Mouse (Mus musculus): ENCODE measurements around the gene Mybl2. TPM values are rescaled to one million over a fixed set of nuclear protein-coding genes. Genes with fewer than 3 reads are reported as not detected.
"Not testable (repeated sequence)": the region's sequence is repeated elsewhere in the genome, so short reads cannot be mapped to it uniquely, and the experiment has no call there.

The Mybl2 gene
- polyA plus RNA-seq, 1 experiment from 2014 or later: 11.1 TPM

DNA sequence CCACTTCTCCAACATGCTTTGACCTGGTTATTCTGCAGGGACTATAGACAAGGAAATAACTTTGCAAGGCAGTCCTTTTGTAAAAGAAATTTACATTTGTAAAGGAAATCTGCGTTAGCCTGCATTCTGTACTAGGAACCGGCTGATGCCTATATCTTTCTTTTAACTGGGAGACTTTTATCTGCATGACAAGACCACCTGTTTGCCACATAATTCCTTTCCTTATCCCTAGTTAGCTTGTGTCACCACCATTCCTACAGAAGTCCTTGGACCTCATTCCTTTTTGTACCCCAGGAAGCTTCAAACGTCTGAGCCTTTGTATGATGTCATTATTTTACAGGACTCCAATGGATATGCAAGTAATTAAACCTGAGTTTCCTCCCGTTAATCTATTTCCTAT lies 1.7 kb upstream of the Mybl2 start:
- ChIA-PET CTCF (no interaction called here), POLR2A (no interaction called here)
- in situ Hi-C loops (cut with MboI; ENCODE audit: low pct_unique_long_range_greater_than_20kb): no loop called here

DNA sequence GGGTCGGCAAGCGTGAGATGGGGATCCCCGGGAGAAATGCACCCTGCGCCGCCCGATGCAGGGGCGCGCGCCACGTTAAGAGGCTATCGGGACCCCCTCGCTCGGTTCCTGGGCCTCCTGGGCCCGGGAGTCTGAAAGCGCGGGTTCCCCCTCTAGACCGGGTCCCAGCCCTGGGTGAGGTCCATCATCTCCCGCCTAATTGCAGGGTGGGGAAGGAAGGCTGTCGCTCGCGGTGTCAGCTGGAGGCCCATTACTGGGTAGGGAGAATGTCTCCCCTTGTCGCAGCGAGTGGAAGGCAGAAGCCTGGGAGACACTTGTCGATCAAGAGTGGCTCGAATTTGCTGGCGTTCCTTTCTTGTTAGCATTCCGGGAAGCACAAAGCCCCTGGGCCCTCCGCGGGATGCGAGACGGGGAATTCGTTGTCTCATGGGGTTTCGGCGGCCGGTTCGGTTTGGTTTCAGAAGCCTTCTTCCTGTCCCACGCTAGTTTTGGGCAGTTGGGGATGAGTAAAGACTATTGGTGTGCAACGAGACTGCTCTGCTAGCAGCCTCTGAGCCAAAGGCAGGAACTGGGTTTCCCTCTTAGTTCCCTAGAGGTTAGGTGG lies 506 bp downstream of the Mybl2 start:
- no peaks in the 10 kb centered on the region for H3K27me3 ChIP-seq
- in situ Hi-C loops (cut with MboI; ENCODE audit: low pct_unique_long_range_greater_than_20kb): no loop called here
- DNase-seq (ENCODE audit: low read depth, low spot score) (no peak), ATAC-seq (peak; percentile 24)
- ChIA-PET CTCF (no interaction called here), POLR2A (no interaction called here)
- TF ChIP-seq CTCF (IDR thresholded peaks at IDR 0.05): no peak

More for the DNA sequence above, 1.7 kb upstream of the Mybl2 start:
- ATAC-seq (no peak), DNase-seq (ENCODE audit: low read depth, low spot score) (no peak)
- TF ChIP-seq CTCF (IDR thresholded peaks at IDR 0.05): no peak
- H3K27me3 ChIP-seq: no peaks in the 10 kb centered on the region

DNA sequence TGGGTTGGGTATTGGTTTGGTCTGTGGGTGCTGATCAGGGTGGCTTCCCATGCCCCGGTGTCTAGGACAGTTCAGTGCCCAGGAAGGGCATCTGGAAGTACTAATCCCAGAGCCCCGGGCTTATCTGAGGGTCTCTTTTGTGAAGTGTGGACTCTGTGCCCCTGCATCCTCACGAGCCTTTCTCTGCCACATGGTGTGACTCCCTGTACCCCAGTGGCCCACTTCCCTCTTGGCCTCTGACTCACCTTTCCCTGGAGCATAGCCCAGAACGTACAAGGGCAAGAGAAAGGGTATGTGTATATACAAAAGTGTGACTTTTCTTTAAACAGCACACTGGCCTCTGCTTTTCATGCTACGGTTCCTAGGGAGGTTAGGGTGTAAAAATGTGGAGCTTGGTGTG lies 1.2 kb downstream of the Mybl2 start:
- no peak for DNase-seq (ENCODE audit: low read depth, low spot score)
- ChIA-PET CTCF (no interaction called here), POLR2A (no interaction called here)
- H3K27me3 ChIP-seq: no peaks in the 10 kb centered on the region
- in situ Hi-C loops (cut with MboI; ENCODE audit: low pct_unique_long_range_greater_than_20kb): no loop called here
- TF ChIP-seq CTCF (IDR thresholded peaks at IDR 0.05): no peak
- ATAC-seq: peak; percentile 1

DNA sequence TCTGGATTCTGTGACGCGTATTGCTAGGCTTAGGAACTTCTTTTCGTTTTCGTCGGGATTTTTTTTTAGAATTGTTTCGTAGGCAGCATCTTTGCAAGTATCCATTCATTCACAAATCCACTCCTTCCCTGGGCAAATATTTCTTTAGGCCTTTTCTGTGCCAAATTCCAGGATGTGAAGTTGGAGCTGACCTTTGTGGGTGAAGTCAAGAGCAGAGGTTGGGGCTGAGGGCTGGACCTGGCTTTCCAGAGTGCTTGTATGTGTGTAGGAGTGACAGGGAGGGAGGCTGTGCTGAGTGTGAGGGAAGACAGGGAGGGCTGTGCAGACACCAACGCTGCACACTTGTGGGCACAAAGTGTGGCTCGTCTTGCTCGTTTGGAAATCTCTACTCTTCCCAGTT lies 2.1 kb downstream of the Mybl2 start:
- ChIA-PET POLR2A (no interaction called here), CTCF (no interaction called here)
- TF ChIP-seq CTCF (IDR thresholded peaks at IDR 0.05): no peak
- ATAC-seq: no peak
- in situ Hi-C loops (cut with MboI; ENCODE audit: low pct_unique_long_range_greater_than_20kb): no loop called here
- H3K27me3 ChIP-seq: no peaks in the 10 kb centered on the region
- DNase-seq (ENCODE audit: low read depth, low spot score): no peak

DNA sequence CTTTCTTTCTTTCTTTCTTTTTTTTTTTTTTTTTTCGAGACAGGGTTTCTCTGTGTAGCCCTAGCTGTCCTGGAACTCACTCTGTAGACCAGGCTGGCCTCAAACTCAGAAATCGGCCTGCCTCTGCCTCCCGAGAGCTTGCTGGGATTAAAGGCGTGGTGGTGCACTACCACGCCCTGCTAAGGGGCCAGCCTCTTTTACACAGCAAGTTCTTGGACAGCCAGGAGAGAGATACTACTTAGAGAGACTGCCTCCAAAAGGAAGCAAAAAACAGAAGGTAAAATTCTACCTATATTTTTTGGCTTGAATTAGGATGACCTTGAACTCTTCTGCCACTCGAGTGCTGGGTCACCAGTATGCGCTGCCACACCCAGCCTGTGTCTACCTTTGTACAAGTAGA lies 4.5 kb downstream of the Mybl2 start:
- H3K27me3 ChIP-seq; CTCF ChIA-PET; ATAC-seq; DNase-seq (ENCODE audit: low read depth, low spot score); POLR2A ChIA-PET; in situ Hi-C loops (cut with MboI; ENCODE audit: low pct_unique_long_range_greater_than_20kb): not testable (repeated sequence)

DNA sequence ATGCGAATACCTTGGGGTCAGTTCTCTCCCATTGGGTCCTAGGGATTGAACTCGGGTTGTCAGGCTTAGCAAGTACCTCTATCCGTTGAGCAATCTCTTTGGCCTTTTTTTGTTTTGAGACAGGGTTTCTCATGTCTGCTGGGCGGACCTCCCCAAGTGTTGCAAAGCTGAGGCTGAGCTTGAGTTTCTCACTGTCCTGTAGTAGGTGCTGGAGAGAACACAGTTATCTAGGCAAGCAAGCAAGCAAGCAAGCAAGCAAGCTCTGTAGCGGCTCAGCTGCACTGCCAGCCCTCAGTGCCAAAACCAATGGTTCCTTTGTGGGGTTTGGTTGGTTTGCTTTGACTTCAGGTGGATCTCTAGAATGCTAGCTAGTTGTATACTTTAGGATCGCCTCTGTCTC lies 6.1 kb downstream of the Mybl2 start:
- ATAC-seq (no peak), DNase-seq (ENCODE audit: low read depth, low spot score) (no peak)
- CTCF ChIA-PET: interaction anchor here (1.1 to 1.3 kb wide), 2 partner anchors 25 to 29 kb away, joined by 3 to 4 read pairs; no protein-coding TSS in a partner anchor
- no peaks in the 10 kb centered on the region for H3K27me3 ChIP-seq
- POLR2A ChIA-PET: no interaction called here
- no peak for TF ChIP-seq CTCF (IDR thresholded peaks at IDR 0.05)
- in situ Hi-C loops (cut with MboI; ENCODE audit: low pct_unique_long_range_greater_than_20kb): no loop called here

DNA sequence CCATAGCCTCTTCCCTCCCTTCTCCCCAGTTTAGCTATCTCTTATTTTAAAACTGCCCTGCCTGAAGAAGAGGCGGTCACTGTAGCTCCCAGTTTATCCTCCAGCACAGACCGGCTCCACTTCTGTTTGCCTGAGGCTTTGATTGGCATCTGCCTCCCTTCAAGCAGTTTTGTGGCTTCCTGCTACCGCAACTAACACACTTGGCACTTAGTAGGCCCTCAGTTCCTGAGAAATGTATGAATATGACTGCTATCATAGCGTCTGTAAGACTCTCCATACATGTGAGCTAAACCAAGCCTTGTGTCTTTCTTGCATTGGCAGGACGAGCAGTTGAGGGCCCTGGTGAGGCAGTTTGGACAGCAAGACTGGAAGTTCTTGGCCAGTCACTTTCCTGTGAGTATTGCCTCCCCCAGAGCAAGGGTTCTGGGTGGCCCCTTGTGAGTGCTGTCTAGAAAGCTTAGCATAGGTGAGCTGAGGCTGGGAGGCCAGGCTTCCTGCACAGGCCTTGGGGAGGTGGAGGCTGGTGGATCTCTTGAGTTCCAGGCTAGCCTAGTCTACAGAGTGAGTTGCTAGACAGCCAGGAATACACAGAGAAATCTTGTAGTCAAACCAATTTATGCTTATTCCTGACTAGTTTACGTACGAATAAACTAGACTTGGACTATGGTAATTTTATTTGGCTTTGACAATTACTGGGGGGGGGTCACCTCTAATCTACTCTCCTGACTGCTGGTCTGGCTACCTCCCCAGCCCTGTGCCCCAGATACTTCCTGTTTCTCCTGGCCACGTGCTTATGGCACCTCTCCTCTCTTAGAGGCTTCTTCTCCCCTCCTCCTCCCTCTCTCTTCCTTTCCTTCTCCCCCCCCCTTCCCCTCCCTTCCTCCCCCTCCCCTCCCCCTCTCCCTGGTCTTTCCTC lies 7.0 kb downstream of the Mybl2 start:
- DNase-seq (ENCODE audit: low read depth, low spot score) (no peak), ATAC-seq (no peak)
- in situ Hi-C loops (cut with MboI; ENCODE audit: low pct_unique_long_range_greater_than_20kb): no loop called here
- ChIA-PET CTCF (interaction anchor here (1.1 to 1.5 kb wide), 3 partner anchors 19 to 28 kb away, joined by 3 to 4 read pairs (median 3); no protein-coding TSS in a partner anchor), POLR2A (no interaction called here)
- TF ChIP-seq CTCF (IDR thresholded peaks at IDR 0.05): no peak
- no peaks in the 10 kb centered on the region for H3K27me3 ChIP-seq

DNA sequence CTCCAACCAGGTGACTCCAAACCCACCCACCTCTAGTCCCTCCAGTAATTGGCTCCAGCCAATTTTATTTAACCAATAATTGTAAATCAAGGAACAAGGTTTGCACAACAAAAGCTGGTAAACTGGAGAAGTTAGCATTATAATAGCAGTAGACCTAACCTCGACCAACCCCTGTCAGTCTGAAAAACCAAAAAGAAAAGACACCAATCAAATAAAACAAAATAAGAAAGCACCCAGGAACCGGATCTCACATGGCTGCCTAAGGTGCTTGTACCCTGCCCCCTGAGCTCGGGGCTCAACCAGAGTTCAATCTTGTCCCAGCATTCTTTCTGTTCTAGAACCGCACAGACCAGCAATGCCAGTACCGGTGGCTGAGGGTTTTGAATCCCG lies 7.6 kb downstream of the Mybl2 start:
- ChIA-PET CTCF (interaction anchor here (1.5 kb wide), 1 partner anchor 18 kb away, joined by 3 read pairs; no protein-coding TSS in a partner anchor), POLR2A (no interaction called here)
- ATAC-seq: no peak
- no peak for DNase-seq (ENCODE audit: low read depth, low spot score)
- in situ Hi-C loops (cut with MboI; ENCODE audit: low pct_unique_long_range_greater_than_20kb): no loop called here
- no peaks in the 10 kb centered on the region for H3K27me3 ChIP-seq
- TF ChIP-seq CTCF (IDR thresholded peaks at IDR 0.05): no peak

DNA sequence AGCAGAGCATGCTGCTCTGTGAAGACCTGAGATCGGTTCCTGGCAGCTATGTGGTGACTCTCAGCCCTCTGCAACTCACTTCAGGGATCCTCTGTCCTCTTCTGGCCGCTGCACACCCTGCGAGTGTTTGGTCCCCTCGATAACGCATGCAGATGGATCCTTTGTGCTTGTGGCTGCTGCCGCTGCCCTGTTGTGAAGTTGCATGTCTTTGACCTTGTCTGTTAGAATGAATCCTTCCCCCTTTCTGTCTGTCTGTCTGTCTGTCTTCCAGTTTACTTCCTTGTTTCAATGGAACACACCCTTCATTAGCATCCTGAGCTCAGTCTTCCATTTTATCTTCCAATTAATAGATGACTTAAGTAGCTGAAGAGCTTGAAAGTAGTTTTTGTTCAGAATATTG lies 11.8 kb downstream of the Mybl2 start:
- no peaks in the 10 kb centered on the region for H3K27me3 ChIP-seq
- TF ChIP-seq CTCF (IDR thresholded peaks at IDR 0.05): no peak
- POLR2A ChIA-PET: no interaction called here
- no peak for DNase-seq (ENCODE audit: low read depth, low spot score)
- CTCF ChIA-PET: interaction anchor here (0.8 to 1.0 kb wide), 2 partner anchors 24 to 27 kb away, joined by 3 read pairs; no protein-coding TSS in a partner anchor
- in situ Hi-C loops (cut with MboI; ENCODE audit: low pct_unique_long_range_greater_than_20kb): no loop called here
- ATAC-seq: no peak

DNA sequence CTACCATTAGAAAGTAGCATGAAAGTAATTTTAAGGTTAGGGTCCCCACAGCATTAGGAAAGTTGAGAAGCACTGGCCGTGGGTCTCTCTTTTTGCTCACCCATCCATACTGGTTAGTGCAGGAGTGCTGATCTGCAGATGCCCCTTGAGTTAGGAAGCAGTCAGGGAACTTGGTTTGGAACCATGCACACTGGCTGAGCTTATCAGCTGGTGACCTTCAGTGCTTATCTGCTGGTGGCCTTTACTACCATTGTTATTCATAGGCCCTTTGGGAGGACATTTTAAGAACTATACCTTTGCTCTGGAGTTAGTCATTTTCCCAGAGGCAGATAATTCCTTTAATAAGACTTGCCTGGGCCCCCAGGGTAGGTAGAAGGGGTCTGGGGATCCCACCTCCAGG lies 12.7 kb downstream of the Mybl2 start:
- ATAC-seq (no peak), DNase-seq (ENCODE audit: low read depth, low spot score) (no peak)
- ChIA-PET POLR2A (no interaction called here), CTCF (interaction anchor here (0.8 kb wide), 1 partner anchor 23 kb away, joined by 3 read pairs; no protein-coding TSS in a partner anchor)
- no peaks in the 10 kb centered on the region for H3K27me3 ChIP-seq
- in situ Hi-C loops (cut with MboI; ENCODE audit: low pct_unique_long_range_greater_than_20kb): no loop called here
- TF ChIP-seq CTCF (IDR thresholded peaks at IDR 0.05): no peak

DNA sequence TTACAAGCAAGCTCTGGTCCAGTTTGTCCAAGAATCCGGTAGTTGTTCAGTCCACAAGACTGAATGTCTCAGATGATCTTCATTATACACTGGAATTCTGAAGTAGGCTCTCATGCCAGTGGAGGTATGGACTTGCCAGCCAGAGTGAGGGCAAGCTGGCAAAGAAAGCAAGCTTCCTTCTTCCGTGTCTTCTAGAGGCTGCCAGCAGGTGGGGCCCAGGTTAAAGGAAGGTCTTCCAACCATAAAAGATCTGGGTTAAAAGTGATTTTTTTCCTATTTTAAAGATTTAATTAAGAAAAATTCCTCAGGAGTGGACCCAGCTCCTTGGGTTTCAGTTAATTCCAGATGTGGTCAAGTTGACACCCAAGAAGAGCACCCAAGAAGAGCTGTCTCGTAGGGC lies 15.7 kb downstream of the Mybl2 start:
- ChIA-PET POLR2A (no interaction called here), CTCF (interaction anchor here (1.1 to 1.3 kb wide), 3 partner anchors 10 to 32 kb away, joined by 3 read pairs; no protein-coding TSS in a partner anchor)
- H3K27me3 ChIP-seq: no peaks in the 10 kb centered on the region
- DNase-seq (ENCODE audit: low read depth, low spot score) (no peak), ATAC-seq (no peak)
- in situ Hi-C loops (cut with MboI; ENCODE audit: low pct_unique_long_range_greater_than_20kb): no loop called here
- no peak for TF ChIP-seq CTCF (IDR thresholded peaks at IDR 0.05)
